Mouse (Mus musculus) erythroblast, embryonic 14.5 days (primary cell): Measurements from ENCODE around the gene Arhgap17.

ENCODE experiments used
- GATA1 ChIP-seq: IDR thresholded peaks from 2 replicates; pipeline ENCODE4 v1.6.1; 2012; ENCODE audit warnings: low read length, inconsistent platforms, mixed read lengths
- TAL1 ChIP-seq: IDR thresholded peaks from 3 replicates; pipeline ENCODE4 v1.6.1; 2012; ENCODE audit warnings: low read length, inconsistent platforms, mixed read lengths

GRCm38 (mm10) chr7:123411109-123411508 is 41.4 kb upstream of the Arhgap17 start:
- TF ChIP-seq GATA1, result no peak
- TF ChIP-seq TAL1, result no peak
